Mouse (Mus musculus): Measurements from ENCODE around the gene Tspan4. TPM values are rescaled to one million over a fixed set of nuclear protein-coding genes. Genes with fewer than 3 reads are reported as not detected.
A peak's percentile ranks its signal among the peaks of the same experiment; 100 is the strongest.

Gene Tspan4
- polyA plus RNA-seq, 1 experiment, result 16.4 TPM

- Histone ChIP-seq H3K27ac (ENCODE audit: control insufficient read depth, insufficient read depth, low read depth, low read length, poor library complexity) (0 out of 2 replicates have a peak overlapping the region, but pooled peaks have one; percentile 6), H3K4me1 (ENCODE audit: control insufficient read depth, insufficient read depth, low read length) (peaks cover 9% of the 10 kb centered on the region), H3K4me3 (replicated peaks; ENCODE audit: control insufficient read depth, low read depth, low read length) (no peak overlapping the region)
- WGBS, result 9% methylated on average over 5 of the region's 5 CpGs
- TF ChIP-seq POLR2A (IDR thresholded peaks at IDR 0.05; ENCODE audit: borderline replicate concordance, control insufficient read depth, low read depth, low read length) (no peak), CTCF (IDR thresholded peaks at IDR 0.05; ENCODE audit: control insufficient read depth, insufficient read depth, low read length) (no peak)
Observed at GRCm38 (mm10) chr7:141478270-141478748, 3.3 kb downstream of the Tspan4 start.

DNA sequence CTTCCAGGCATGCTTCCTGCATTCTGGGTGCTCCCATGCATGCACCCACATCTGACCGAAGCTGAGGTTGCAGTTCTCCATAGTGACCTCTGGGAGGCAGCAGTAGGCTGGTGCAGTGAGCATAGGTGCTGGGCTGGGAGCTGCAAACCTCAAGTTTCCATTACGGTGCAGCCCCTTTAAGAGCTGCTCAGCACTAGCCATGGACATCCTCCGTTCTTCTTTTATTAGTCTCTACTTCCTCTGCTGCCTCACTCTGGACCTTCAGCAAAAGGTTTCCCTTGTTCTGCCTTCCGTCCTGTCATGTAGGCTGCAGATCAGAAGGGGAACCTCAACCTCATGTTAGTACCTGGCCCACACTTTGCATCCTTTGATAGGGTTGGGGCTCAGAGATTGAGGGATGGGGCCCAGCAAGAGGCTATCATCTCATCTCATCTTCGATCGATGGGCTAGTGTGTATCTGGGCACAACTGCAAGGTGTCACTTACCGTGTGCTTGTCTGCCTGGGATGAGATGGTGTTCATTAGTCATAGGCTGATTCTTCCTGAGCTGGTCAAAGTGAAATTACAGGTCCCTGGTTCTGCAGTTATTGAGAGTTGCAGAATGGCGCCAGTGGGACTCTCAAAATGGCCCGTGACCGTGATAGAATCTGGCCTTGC lies 5.9 kb downstream of the Tspan4 start:
- Histone ChIP-seq H3K4me3 (replicated peaks; ENCODE audit: control insufficient read depth, low read depth, low read length) (no peak overlapping the region), H3K27ac (ENCODE audit: control insufficient read depth, insufficient read depth, low read depth, low read length, poor library complexity) (no peak overlapping the region), H3K4me1 (ENCODE audit: control insufficient read depth, insufficient read depth, low read length) (peaks cover 8% of the 10 kb centered on the region)
- WGBS, result 7% methylated on average over 10 of the region's 10 CpGs
- TF ChIP-seq CTCF (IDR thresholded peaks at IDR 0.05; ENCODE audit: control insufficient read depth, insufficient read depth, low read length) (peak; percentile 97), POLR2A (IDR thresholded peaks at IDR 0.05; ENCODE audit: borderline replicate concordance, control insufficient read depth, low read depth, low read length) (no peak)

GRCm38 (mm10) chr7:141481498-141482401 lies 6.7 kb downstream of the Tspan4 start:
- WGBS, result 9% methylated on average over 81 of the region's 81 CpGs
- TF ChIP-seq POLR2A (IDR thresholded peaks at IDR 0.05; ENCODE audit: borderline replicate concordance, control insufficient read depth, low read depth, low read length), result no peak
- TF ChIP-seq CTCF (IDR thresholded peaks at IDR 0.05; ENCODE audit: control insufficient read depth, insufficient read depth, low read length), result peak; percentile 43; the same call in 1 of the 2 replicates
- H3K27ac ChIP-seq (ENCODE audit: control insufficient read depth, insufficient read depth, low read depth, low read length, poor library complexity), result no peak overlapping the region
- H3K4me1 ChIP-seq (ENCODE audit: control insufficient read depth, insufficient read depth, low read length), result peaks cover 8% of the 10 kb centered on the region
- H3K4me3 ChIP-seq (replicated peaks; ENCODE audit: control insufficient read depth, low read depth, low read length), result peak overlapping the region; percentile 11

DNA sequence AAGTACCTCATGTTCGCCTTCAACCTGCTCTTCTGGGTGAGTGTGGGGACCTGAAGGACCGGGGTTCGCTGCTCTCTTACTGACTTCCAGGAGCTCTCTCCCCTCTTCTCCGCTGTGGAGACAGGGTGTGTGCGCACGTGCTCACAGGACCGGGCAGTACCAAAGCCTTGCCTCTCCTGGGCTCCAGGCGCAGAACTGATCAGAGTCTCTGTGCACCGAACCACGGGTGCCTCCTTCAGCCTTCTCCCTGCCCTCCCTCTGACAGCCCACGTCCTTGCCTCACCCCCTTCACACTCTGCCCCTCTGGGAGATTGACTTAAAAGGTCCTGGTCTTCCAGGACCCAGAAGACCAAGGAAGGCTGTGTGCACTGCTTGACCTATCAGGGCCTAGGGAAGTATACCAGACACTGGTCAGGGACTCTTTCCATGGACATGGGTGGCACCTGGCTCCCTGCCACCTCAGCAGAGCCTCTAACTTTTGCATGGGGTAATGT lies 7.5 kb downstream of the Tspan4 start:
- no peak overlapping the region for H3K4me3 ChIP-seq (replicated peaks; ENCODE audit: control insufficient read depth, low read depth, low read length)
- no peak for TF ChIP-seq CTCF (IDR thresholded peaks at IDR 0.05; ENCODE audit: control insufficient read depth, insufficient read depth, low read length)
- peaks cover 6% of the 10 kb centered on the region for H3K4me1 ChIP-seq (ENCODE audit: control insufficient read depth, insufficient read depth, low read length)
- no peak overlapping the region for H3K27ac ChIP-seq (ENCODE audit: control insufficient read depth, insufficient read depth, low read depth, low read length, poor library complexity)
- 75% methylated on average over 11 of the region's 11 CpGs for WGBS

DNA sequence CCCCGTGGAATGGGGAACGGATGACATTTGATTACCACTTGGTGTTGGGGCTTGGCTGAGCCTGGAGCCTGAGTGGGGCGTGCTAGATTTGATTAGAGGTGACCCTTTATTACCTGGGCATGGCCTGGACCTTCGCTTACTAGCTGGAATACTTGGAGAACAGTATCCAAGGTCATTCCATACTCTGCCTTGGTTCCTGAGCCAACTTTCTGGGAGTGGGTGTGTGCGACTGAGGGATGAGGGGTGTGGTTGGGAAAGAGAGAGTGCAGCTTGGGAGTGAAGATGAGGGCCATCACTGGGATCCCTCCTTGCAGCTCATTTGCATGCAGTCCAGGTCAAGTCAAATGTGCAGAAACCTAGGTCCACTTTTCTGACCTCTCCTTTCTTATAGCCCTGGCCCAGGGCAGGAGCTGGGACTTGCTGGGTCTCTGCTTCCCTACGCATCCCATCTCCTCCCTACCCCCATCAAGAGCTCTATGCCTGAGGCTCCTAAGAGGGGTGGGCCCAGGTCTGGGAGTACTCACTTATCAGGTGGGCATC lies 8.1 kb downstream of the Tspan4 start:
- WGBS, result 82% methylated on average over 6 of the region's 6 CpGs
- Histone ChIP-seq H3K4me3 (replicated peaks; ENCODE audit: control insufficient read depth, low read depth, low read length) (no peak overlapping the region), H3K4me1 (ENCODE audit: control insufficient read depth, insufficient read depth, low read length) (peaks cover 4% of the 10 kb centered on the region), H3K27ac (ENCODE audit: control insufficient read depth, insufficient read depth, low read depth, low read length, poor library complexity) (no peak overlapping the region)
- TF ChIP-seq POLR2A (IDR thresholded peaks at IDR 0.05; ENCODE audit: borderline replicate concordance, control insufficient read depth, low read depth, low read length) (no peak), CTCF (IDR thresholded peaks at IDR 0.05; ENCODE audit: control insufficient read depth, insufficient read depth, low read length) (no peak)

DNA sequence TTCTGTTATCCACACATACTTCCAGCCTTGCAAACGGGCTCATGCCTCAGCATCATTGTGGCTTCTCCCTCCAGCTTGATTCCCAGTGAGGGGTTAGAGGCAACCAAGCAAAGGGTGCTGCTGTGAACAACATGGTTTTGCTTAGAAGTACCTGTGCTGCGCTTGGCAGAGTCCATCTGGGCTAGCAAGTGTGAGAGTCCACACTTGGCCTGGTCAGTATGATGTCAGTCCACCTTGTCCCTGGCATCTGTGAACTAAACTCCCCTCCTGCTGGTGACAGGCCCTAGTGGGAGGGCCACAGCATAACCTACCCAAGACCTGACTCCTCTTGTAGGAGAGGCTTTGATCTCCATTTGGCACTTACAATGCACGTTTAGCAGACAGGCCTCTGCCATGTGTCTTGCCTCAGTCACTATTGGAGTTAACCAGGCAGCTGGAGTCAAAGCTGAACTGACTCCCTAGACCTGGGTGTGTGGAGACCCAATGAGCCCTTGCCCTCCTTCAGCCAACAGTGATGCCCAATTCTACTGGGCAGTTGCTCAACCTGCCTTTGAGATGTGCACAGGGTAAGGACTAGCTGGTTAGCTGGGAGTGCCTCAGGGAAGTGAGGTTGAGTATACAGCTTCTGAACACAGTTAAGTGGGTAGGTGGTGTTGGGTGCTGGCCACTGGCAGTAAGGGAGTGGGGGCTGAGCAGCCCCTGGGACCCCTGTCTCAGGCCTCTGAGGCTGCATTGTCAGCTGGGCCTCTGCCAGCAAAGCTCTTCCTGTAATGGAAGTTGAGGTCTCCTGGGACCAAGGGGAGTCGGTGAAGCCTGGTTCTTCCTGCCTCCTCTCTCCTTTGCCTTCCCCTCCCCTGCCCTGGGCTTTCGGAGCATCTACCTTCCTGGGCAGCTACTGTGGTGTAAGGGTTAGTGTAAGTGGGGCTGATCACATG lies 9.4 kb downstream of the Tspan4 start:
- 64% methylated on average over 5 of the region's 5 CpGs for WGBS
- TF ChIP-seq CTCF (IDR thresholded peaks at IDR 0.05; ENCODE audit: control insufficient read depth, insufficient read depth, low read length) (no peak), POLR2A (IDR thresholded peaks at IDR 0.05; ENCODE audit: borderline replicate concordance, control insufficient read depth, low read depth, low read length) (no peak)
- H3K4me3 ChIP-seq (replicated peaks; ENCODE audit: control insufficient read depth, low read depth, low read length), result no peak overlapping the region
- no peak overlapping the region for H3K27ac ChIP-seq (ENCODE audit: control insufficient read depth, insufficient read depth, low read depth, low read length, poor library complexity)
- peaks cover 3% of the 10 kb centered on the region for H3K4me1 ChIP-seq (ENCODE audit: control insufficient read depth, insufficient read depth, low read length)

- WGBS, result 88% methylated on average over 2 of the region's 2 CpGs
Observed at GRCm38 (mm10) chr7:141485186-141485585, 10.1 kb downstream of the Tspan4 start.

More at GRCm38 (mm10) chr7:141485186-141485585, 10.1 kb downstream of the Tspan4 start:
- H3K4me1 ChIP-seq (ENCODE audit: control insufficient read depth, insufficient read depth, low read length), result peaks cover 3% of the 10 kb centered on the region
- TF ChIP-seq POLR2A (IDR thresholded peaks at IDR 0.05; ENCODE audit: borderline replicate concordance, control insufficient read depth, low read depth, low read length), result no peak
- TF ChIP-seq CTCF (IDR thresholded peaks at IDR 0.05; ENCODE audit: control insufficient read depth, insufficient read depth, low read length), result no peak
- H3K4me3 ChIP-seq (replicated peaks; ENCODE audit: control insufficient read depth, low read depth, low read length), result no peak overlapping the region
- no peak overlapping the region for H3K27ac ChIP-seq (ENCODE audit: control insufficient read depth, insufficient read depth, low read depth, low read length, poor library complexity)
